Mouse (Mus musculus) limb, embryonic 13.5 days (tissue): ENCODE data around the gene Rnf38. TPM values are rescaled to one million over a fixed set of nuclear protein-coding genes. Genes with fewer than 3 reads are reported as not detected.

ENCODE experiments used
- ATAC-seq: fragments of 200-750 bp; cut with Nextera tagmentation; 2 replicates; pipeline ENCODE4 v1.8.0; 2017; ENCODE audit warnings: low read depth, moderate number of reproducible peaks, moderate TSS enrichment; ENCODE audit not compliant: low FRiP score
- H3K27ac ChIP-seq: fragments of 300-500 bp; sonication (generic); 2 replicates; pipeline ENCODE4 v1.5.1; 2015; ENCODE audit warnings: inconsistent platforms, mild to moderate bottlenecking, moderate library complexity
- H3K27me3 ChIP-seq: fragments of 300-500 bp; sonication (generic); 2 replicates; pipeline ENCODE4 v1.6.1; 2015; ENCODE audit warnings: mild to moderate bottlenecking, inconsistent platforms
- H3K36me3 ChIP-seq: fragments of 300-500 bp; sonication (generic); 2 replicates; pipeline ENCODE4 v1.6.1; 2015; ENCODE audit warnings: inconsistent platforms, mild to moderate bottlenecking, moderate library complexity
- H3K4me1 ChIP-seq: fragments of 300-500 bp; sonication (generic); 2 replicates; pipeline ENCODE4 v1.6.1; 2015; ENCODE audit warnings: inconsistent platforms
- H3K4me2 ChIP-seq: fragments of 300-500 bp; sonication (generic); replicated peaks from 2 replicates; pipeline ENCODE4 v1.6.1; 2015; ENCODE audit warnings: inconsistent platforms, mild to moderate bottlenecking, moderate library complexity
- H3K4me3 ChIP-seq: fragments of 300-500 bp; sonication (generic); 2 replicates; pipeline ENCODE4 v1.5.1; 2015; ENCODE audit warnings: moderate library complexity, mild to moderate bottlenecking, inconsistent platforms
- H3K9ac ChIP-seq: fragments of 300-500 bp; sonication (generic); 2 replicates; pipeline ENCODE4 v1.6.1; 2015; ENCODE audit warnings: mild to moderate bottlenecking, inconsistent platforms
- H3K9me3 ChIP-seq: fragments of 300-500 bp; sonication (generic); 2 replicates; pipeline ENCODE4 v1.6.1; 2016; ENCODE audit warnings: inconsistent platforms
- WGBS: fragments of 180-500 bp; shearing (Covaris S2); methylation state at CpG from one replicate; pipeline ENCODE4 v1.1.7; 2015; 5-methylcytosine and 5-hydroxymethylcytosine counted together
- polyA plus RNA-seq: library from polyadenylated mRNA; unstranded; fragments of >200 nt; fragmentation: Nextera tagmentation; extraction: Ambion mirVana; gene quantifications from 2 replicates; pipeline ENCODE4 v1.2.1, GENCODE M21; 2015

Rnf38 gene
- polyA plus RNA-seq, result 18.4 and 19.9 TPM in 2 replicates

- 0% methylated on average over 6 of the region's 61 CpGs for WGBS
- no peak for ATAC-seq
- Histone ChIP-seq H3K27ac (peak within 1 kb of the TSS; percentile 90), H3K4me3 (peak within 1 kb of the TSS; percentile 79), H3K9me3 (no peaks in the 10 kb centered on the region), H3K4me2 (peak within 1 kb of the TSS; percentile 79), H3K9ac (peak within 1 kb of the TSS; percentile 84), H3K36me3 (no peaks in the 10 kb centered on the region), H3K4me1 (peaks cover 24% of the 10 kb centered on the region), H3K27me3 (no peaks in the 10 kb centered on the region)
These were observed at the start of gene Rnf38 for GRCm38 (mm10) chr4:44233713-44234003. Gene Rnf38 (minus strand): TSS chr4:44233789.

DNA sequence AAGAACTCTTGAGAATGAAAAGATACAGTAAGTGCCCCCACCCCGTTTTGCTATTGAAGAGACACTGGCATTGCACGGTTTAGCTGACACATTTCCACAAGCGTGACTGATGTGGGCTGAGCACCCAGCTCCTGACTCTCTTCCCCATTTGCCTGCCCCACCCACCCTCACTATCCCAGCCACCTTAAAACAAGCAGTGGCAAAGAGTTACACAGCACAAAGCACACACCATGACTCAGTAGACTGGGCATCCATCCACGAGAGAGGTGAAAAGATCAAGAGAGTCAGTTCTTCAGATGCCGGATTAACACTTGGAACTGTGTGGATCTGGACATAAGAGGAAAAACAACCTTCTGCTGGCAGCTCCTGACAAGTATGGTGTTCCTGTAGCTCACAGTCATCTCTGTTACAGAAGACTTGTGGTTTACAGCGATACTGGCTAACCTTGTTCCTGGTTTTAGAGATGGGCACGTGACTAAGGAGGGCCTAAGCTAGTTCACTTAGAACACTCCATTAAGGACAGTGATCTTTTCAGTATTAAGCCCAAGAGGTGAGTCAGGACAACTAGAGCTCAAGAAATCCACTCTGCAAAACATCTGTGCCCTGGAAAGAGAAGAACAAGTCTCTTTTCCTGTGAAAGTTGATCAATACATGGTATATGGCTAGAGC is 48.1 kb upstream of the Rnf38 start:
- no peak overlapping the region for H3K4me3 ChIP-seq
- H3K4me2 ChIP-seq, result no peak overlapping the region
- H3K9ac ChIP-seq, result no peak overlapping the region
- no peaks in the 10 kb centered on the region for H3K4me1 ChIP-seq
- no peak overlapping the region for H3K27ac ChIP-seq
- H3K27me3 ChIP-seq, result no peaks in the 10 kb centered on the region
- no peaks in the 10 kb centered on the region for H3K9me3 ChIP-seq
- 73% methylated on average over 7 of the region's 7 CpGs for WGBS
- ATAC-seq, result no peak
- H3K36me3 ChIP-seq, result no peaks in the 10 kb centered on the region

DNA sequence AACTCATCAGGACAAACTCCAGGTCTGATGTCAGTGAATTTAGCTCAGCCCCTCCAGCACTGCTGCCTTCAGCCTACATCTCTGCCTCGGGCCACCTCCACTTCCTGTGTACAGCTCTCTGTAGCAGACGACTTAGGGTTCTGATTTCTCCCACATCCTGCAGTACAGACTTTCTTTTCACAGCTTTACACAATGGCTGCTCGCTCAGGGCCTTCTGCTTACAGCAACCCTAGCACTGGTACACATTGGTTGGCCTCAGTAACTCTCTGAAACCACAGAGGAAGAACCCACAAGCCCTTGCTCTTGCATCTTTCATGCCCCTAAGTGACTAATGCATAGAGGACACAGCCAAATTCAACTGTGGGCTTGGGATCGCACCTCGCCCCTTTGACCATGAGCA is 37.5 kb upstream of the Rnf38 start:
- H3K4me2 ChIP-seq, result no peak overlapping the region

DNA sequence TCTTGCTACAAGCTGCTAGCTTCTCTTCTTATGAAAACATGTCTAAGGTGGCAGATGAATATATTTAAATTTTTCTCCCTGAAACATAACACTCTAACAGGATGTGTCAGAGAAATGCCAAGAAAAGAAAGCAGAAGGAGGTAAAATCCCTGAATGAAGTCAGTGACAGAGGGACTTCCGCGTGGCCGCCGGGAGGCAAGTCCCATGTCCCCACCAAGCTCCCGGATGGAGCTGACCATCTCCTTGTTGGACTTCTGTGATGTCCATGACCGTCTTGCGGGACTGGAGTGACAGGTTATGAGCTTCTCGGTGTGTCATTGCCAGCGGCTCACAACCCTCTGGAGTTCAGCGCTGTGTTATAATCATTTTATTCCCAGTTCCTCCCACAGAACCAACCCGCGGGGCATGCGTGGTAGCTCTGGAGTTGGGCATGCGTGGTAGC is 35.8 kb upstream of the Rnf38 start:
- no peaks in the 10 kb centered on the region for H3K36me3 ChIP-seq

More for the DNA sequence above, 37.5 kb upstream of the Rnf38 start:
- 62% methylated on average over 5 of the region's 5 CpGs for WGBS
- ATAC-seq, result no peak
- Histone ChIP-seq H3K4me3 (no peak overlapping the region), H3K9me3 (no peaks in the 10 kb centered on the region), H3K9ac (no peak overlapping the region), H3K27me3 (no peaks in the 10 kb centered on the region), H3K36me3 (no peaks in the 10 kb centered on the region), H3K4me1 (no peaks in the 10 kb centered on the region), H3K27ac (no peak overlapping the region)

DNA sequence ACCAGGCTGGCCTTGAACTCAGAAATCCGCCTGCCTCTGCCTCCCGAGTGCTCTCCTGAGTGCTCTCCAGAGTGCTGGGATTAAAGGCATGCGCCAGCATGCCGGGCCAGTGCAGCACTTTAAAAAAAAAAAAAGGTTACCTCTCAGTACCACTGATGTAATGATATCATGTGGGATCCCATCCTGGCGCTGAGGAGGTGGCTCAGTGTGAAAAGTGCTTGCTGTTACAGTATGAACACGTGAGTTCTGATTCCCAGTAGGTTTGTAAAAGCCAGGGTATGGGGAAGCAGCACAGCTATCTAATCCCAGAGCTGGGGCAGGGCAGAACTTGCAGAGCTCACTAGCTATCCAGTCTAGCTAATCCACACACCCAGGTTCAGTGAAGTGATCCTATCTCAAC is 33.8 kb upstream of the Rnf38 start:
- no peaks in the 10 kb centered on the region for H3K27me3 ChIP-seq
- no peaks in the 10 kb centered on the region for H3K9me3 ChIP-seq
- ATAC-seq, result no peak
- H3K36me3 ChIP-seq, result no peaks in the 10 kb centered on the region
- H3K4me1 ChIP-seq, result no peaks in the 10 kb centered on the region
- no peak overlapping the region for H3K27ac ChIP-seq
- 76% methylated on average over 6 of the region's 6 CpGs for WGBS
- no peak overlapping the region for H3K4me2 ChIP-seq
- no peak overlapping the region for H3K4me3 ChIP-seq
- no peak overlapping the region for H3K9ac ChIP-seq

More for the DNA sequence above, 35.8 kb upstream of the Rnf38 start:
- H3K27me3 ChIP-seq, result no peaks in the 10 kb centered on the region
- H3K9ac ChIP-seq, result no peak overlapping the region
- ATAC-seq, result no peak
- no peak overlapping the region for H3K4me2 ChIP-seq
- H3K4me3 ChIP-seq, result no peak overlapping the region
- no peak overlapping the region for H3K27ac ChIP-seq
- 92% methylated on average over 14 of the region's 14 CpGs for WGBS
- H3K9me3 ChIP-seq, result no peaks in the 10 kb centered on the region
- H3K4me1 ChIP-seq, result no peaks in the 10 kb centered on the region

DNA sequence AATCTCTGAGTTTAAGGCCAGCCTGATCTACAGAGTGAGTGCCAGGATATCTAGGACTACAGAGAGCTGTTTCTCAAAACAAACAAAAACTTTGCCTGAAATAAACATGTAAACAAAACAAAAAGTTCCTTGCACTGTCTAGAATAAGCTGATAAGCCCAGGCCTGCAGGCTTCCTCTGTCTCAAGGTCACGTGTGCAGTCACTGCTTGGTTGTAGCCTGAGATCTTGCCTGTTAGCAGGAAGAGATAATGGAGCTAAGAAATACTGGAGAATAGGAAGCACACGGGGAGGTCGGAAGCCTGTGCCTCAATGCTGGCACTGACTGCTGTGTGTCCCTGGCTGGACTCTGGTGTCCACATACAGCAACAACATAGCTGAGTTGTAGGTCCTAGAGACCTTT is 31.9 kb upstream of the Rnf38 start:
- Histone ChIP-seq H3K36me3 (no peaks in the 10 kb centered on the region), H3K9me3 (no peaks in the 10 kb centered on the region), H3K27ac (no peak overlapping the region), H3K27me3 (no peaks in the 10 kb centered on the region), H3K4me2 (no peak overlapping the region), H3K4me1 (no peaks in the 10 kb centered on the region), H3K4me3 (no peak overlapping the region), H3K9ac (no peak overlapping the region)
- no peak for ATAC-seq
- WGBS, result 82% methylated on average over 3 of the region's 3 CpGs

- H3K4me3 ChIP-seq, result no peak overlapping the region
- no peak overlapping the region for H3K4me2 ChIP-seq
- no peak overlapping the region for H3K27ac ChIP-seq
- no peaks in the 10 kb centered on the region for H3K9me3 ChIP-seq
- ATAC-seq, result no peak
- WGBS, result 3% methylated on average over 10 of the region's 10 CpGs
- no peaks in the 10 kb centered on the region for H3K4me1 ChIP-seq
- H3K9ac ChIP-seq, result no peak overlapping the region
- no peaks in the 10 kb centered on the region for H3K36me3 ChIP-seq
- H3K27me3 ChIP-seq, result no peaks in the 10 kb centered on the region
These were observed 26.7 kb upstream of the Rnf38 start for GRCm38 (mm10) chr4:44260244-44260643.

DNA sequence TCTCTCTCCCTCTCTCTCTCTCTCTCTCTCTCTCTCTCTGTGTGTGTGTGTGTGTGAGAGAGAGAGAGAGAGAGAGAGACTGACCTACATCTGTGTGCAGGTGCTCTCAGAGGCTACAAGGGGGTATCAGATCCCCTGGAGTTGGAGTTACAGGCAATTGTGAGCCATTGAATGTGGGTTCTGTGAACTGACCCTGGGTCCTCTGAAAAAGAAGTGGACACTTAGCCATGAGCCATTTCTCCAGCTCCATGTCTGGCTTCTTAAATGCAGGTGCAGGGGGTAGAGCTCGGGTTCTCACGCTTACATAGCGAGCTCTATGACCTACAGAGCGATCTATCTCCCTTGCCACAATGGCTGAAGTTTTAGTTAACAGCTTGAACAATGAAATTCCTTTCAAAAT is 25.5 kb upstream of the Rnf38 start:
- H3K9ac ChIP-seq, result no peak overlapping the region
- no peaks in the 10 kb centered on the region for H3K36me3 ChIP-seq
- H3K4me2 ChIP-seq, result no peak overlapping the region
- ATAC-seq, result no peak
- 0 out of 2 replicates have a peak, but pooled peaks cover 5% of the 10 kb centered on the region for H3K27me3 ChIP-seq
- H3K9me3 ChIP-seq, result no peaks in the 10 kb centered on the region
- H3K27ac ChIP-seq, result no peak overlapping the region
- no peak overlapping the region for H3K4me3 ChIP-seq
- H3K4me1 ChIP-seq, result no peaks in the 10 kb centered on the region
- 83% methylated on average over 4 of the region's 4 CpGs for WGBS

DNA sequence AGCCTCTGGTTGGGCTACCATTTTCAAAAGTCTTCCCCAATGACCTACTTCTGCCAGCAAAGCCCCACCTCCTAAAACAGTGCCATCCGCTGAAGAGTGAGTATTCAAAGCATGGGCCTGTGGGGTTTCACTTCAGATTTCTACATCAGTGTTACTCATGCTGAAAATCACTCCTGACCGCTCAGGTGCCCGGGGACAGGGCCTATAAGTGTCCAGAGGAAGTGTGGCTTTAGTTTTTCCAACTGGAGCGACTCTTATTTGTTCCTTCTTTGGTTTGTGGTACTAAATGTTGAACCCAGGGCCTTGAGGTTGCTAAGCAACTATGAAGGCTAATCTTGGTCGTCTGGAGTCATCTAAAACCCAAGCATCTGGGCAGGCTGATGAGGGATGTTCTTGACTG is 21.0 kb upstream of the Rnf38 start:
- ATAC-seq, result no peak
- peaks cover 32% of the 10 kb centered on the region for H3K27me3 ChIP-seq
- no peak overlapping the region for H3K4me2 ChIP-seq
- no peaks in the 10 kb centered on the region for H3K9me3 ChIP-seq
- 74% methylated on average over 5 of the region's 5 CpGs for WGBS
- H3K4me3 ChIP-seq, result no peak overlapping the region
- no peaks in the 10 kb centered on the region for H3K4me1 ChIP-seq
- no peak overlapping the region for H3K27ac ChIP-seq
- H3K9ac ChIP-seq, result no peak overlapping the region
- H3K36me3 ChIP-seq, result no peaks in the 10 kb centered on the region

- Histone ChIP-seq H3K4me2 (no peak overlapping the region), H3K9me3 (no peaks in the 10 kb centered on the region), H3K36me3 (no peaks in the 10 kb centered on the region), H3K4me1 (no peaks in the 10 kb centered on the region), H3K27me3 (peaks cover 43% of the 10 kb centered on the region), H3K27ac (no peak overlapping the region), H3K4me3 (no peak overlapping the region), H3K9ac (no peak overlapping the region)
- no peak for ATAC-seq
- 10% methylated on average over 6 of the region's 6 CpGs for WGBS
These were observed 19.6 kb upstream of the Rnf38 start for GRCm38 (mm10) chr4:44253191-44253590.

DNA sequence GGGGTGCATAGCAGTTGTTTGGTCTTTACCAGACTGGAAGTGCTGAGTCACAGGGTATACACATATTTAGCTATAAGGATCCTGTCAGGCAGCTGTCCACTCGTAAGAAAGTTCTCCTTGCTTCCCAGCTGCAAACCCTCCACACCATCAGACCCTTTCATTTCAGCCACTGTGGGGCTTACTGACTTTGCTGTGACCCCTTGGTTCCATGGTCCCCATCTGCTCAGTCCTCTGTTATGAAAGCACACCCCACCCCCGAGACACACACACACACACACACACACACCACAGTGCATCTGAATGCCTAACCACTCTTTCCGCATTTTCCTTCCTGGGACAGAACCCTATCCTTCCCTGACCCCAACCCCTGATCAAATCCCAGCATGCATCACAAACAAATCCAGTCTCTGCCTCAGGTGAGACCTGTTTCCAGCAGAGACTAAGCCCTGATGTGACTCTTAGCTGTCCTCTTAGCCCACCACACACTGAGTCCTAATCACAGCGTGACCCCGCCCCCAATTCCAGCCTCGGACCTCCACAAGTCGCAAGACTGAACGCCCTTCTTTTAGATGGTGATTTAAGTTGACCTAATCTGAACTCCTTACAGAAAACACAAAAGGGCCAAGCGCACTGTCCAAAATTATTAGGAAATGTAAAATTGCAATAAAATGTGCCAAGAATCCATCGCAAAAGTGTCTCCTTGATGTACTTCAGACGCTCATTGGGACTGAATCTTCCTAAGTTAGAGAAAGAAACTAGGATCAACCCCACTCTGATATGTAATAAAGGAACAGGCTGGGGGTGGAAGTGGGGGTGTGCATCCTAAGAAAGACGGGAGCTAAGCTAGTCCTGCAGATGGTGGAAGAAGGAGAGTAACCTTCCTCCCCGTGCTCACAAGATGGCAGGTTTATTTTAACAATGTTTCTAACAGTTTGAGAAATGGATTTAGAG is 18.7 kb upstream of the Rnf38 start:
- Histone ChIP-seq H3K4me2 (no peak overlapping the region), H3K9ac (no peak overlapping the region), H3K9me3 (no peaks in the 10 kb centered on the region), H3K27ac (no peak overlapping the region), H3K4me3 (no peak overlapping the region), H3K36me3 (no peaks in the 10 kb centered on the region), H3K27me3 (peaks cover 49% of the 10 kb centered on the region), H3K4me1 (peaks cover 5% of the 10 kb centered on the region)
- ATAC-seq, result no peak
- WGBS, result 10% methylated on average over 13 of the region's 13 CpGs

DNA sequence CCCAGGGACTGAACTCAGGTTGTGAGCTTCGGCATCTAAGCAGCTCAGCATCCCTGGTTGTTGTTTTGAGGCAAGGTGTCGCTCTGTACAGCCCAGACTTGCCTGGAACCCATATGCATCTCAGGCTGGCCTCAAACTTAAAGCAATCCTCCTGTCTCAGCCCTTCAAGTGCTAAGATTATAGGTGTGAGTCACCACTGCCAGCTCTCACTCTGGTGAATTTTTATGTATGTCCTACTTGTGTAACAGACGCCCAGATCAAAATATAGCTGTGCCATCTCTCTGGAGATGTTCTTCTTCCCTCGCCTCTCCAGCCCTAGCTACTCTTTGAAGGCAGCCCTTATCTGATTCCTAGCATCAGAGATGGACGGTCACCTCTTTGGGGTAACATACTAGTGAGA is 17.9 kb upstream of the Rnf38 start:
- Histone ChIP-seq H3K36me3 (no peaks in the 10 kb centered on the region), H3K27me3 (peaks cover 53% of the 10 kb centered on the region), H3K9me3 (no peaks in the 10 kb centered on the region), H3K4me2 (no peak overlapping the region), H3K27ac (no peak overlapping the region), H3K4me3 (no peak overlapping the region), H3K4me1 (peaks cover 5% of the 10 kb centered on the region), H3K9ac (no peak overlapping the region)
- no peak for ATAC-seq
- 73% methylated on average over 5 of the region's 5 CpGs for WGBS
